Mouse (Mus musculus): ENCODE data around the gene Ghrh.

GRCm38 (mm10) chr2:157343337-157343736 is 4.0 kb downstream of the Ghrh start:
- TF ChIP-seq CTCF (IDR thresholded peaks at IDR 0.05; ENCODE audit: low read depth) (no peak), EP300 (IDR thresholded peaks at IDR 0.05; ENCODE audit: low read depth) (no peak)

All from heart, postnatal 0 days (tissue).